Mouse (Mus musculus) CD4-positive, CD25-positive, alpha-beta regulatory T cell, adult 2 months (primary cell): ENCODE data around the gene Chsy1.
A peak's percentile ranks its signal among the peaks of the same experiment; 100 is the strongest.

Experiments
- DNase-seq: peaks from one replicate; pipeline ENCODE4 v3.0.0-alpha.2; 2012; ENCODE audit warnings: low read depth, low spot score

The Chsy1 gene

GRCm38 (mm10) chr7:66176256-66176655 is 66.9 kb downstream of the Chsy1 start:
- DNase-seq: no peak

DNA sequence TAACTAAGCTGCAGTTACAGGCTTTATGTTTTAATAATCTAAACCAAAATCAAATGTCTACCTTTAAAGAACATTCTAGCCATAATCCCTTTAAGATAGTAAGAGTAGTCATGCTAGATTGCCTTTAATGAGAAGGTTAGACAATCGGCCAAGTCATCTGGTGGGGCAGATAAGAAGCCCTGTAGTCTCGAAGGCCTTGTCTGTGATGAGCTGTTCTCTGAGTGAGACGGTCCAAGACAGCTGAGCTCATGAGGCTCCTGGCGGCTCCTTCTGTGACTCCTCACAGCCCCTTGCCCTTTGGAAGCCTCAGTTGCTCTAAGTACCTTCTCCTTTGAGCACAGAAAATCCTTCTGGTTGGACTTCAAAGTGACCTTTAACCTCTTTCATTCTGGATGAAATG is 67.6 kb downstream of the Chsy1 start:
- DNase-seq: no peak

- DNase-seq: no peak
Measured at GRCm38 (mm10) chr7:66178101-66178500, 68.8 kb downstream of the Chsy1 start.

- peak; percentile 47 for DNase-seq
Measured at GRCm38 (mm10) chr7:66179120-66179581, 69.8 kb downstream of the Chsy1 start.

DNA sequence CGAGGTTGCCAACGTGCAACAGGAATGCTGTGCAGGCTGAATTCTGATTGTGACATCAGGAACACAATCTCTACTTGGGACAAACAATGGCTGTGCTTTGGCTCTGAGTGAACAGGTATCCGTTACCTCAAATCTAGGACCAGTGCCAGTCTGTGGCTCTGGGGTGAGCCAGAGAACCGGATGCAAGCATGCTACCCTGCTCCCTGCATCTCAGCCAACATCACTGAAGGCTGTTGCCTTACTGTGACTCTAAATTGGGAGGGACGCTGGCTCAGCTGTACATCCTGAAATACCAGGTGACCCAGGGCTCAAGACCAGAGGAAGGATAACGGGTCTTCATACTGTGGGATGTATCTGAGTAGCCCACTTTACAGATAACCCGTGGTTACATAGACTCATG is 70.4 kb downstream of the Chsy1 start:
- DNase-seq: peak; percentile 51

DNA sequence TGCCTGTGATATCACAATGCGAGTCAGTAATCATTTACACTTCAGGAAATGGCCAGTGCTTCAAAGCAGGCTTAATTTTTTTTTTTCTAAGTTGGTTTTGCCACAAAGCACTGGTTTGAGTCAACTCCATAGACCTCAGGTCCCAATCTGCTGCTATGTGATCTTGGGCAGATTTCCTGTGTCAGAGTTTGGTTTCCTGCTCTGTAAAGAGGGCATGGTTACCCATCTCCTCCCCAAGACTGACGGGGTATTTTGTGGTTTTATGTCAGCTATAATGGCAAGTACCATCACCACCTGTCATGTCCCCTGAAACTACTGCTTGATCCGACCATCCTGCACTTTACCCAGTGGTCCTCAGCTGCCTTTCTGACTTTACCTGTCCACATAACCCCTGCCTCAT is 70.9 kb downstream of the Chsy1 start:
- DNase-seq: peak; percentile 68

- peak; percentile 16 for DNase-seq
Measured at GRCm38 (mm10) chr7:66180711-66181365, 71.5 kb downstream of the Chsy1 start.

GRCm38 (mm10) chr7:66182075-66182715 is 72.9 kb downstream of the Chsy1 start:
- DNase-seq: no peak

DNA sequence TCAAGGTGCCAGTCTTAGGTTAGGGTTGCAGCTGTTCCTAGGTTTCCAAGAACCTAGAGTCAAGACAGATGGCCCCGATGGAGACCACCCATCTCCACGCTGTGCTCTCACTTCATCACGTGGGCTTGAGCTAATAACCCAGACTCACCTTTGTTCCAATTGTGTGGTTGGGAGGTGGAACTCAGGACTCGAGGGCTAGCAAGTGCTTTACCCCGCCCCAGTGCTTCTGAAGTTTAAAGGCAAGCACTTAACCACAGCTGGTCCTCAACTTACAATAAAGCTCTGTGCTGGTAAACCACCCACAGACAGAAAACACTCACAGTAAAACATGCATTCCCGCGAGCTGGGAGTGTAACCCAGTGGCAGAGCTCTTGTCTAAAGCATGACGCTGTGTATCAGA is 74.1 kb downstream of the Chsy1 start:
- peak; percentile 19 for DNase-seq

GRCm38 (mm10) chr7:66184026-66184425 is 74.7 kb downstream of the Chsy1 start:
- DNase-seq: no peak

- peak; percentile 78 for DNase-seq
Measured at GRCm38 (mm10) chr7:66185370-66185769, 76.1 kb downstream of the Chsy1 start.

DNA sequence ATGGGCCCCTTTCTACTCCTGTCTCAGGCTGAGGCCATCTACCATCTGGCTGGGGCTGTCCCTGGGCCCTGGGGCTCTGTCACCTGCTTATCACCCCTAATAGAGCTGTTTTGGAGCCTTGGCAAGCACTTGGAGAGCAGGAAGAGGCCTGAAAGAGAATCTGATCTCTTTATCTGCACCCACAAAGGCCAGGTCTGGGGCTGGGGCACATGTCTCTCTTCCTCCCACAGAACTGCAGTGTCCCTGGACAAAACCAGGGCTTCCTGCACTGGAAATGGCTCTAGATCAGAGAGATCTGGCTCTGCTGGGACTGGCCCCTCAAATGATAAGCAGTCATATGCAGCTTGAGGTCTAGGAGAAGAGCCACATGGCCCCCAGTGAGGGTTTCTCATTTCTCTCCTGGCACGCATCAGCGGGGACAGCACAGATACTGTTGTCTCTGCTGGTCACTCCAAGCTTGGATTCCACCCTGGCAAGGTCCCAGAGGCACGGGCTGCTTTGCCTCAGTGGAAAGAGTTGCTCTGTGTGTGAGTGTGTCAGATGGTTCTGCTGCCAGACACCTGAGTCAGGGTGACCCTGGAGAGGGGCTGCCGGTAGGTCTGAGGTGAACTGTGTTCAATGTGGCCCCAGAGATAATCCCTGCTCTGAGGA is 78.4 kb downstream of the Chsy1 start:
- no peak for DNase-seq

GRCm38 (mm10) chr7:66190385-66190784 is 81.1 kb downstream of the Chsy1 start:
- peak; percentile 46 for DNase-seq

GRCm38 (mm10) chr7:66194511-66194910 is 85.2 kb downstream of the Chsy1 start:
- no peak for DNase-seq

DNA sequence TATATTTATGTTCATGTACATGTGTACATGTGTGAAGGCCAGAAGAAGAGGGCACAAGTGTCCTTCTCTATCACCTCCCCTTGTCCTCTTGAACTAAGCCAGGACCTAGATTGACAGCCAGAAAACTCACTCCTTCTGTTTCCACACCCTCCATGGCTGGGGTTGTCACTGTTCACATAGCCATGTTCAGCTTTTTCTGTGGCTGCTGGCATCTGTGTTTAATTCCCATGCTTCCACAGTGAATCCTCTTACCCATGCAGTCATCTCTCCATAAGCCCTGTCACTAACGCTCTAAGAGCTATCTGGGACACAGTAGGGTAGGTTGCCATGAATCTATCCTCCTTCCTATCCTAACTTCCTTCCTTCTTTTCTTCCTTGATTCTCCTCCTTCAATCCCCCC is 86.6 kb downstream of the Chsy1 start:
- no peak for DNase-seq

DNA sequence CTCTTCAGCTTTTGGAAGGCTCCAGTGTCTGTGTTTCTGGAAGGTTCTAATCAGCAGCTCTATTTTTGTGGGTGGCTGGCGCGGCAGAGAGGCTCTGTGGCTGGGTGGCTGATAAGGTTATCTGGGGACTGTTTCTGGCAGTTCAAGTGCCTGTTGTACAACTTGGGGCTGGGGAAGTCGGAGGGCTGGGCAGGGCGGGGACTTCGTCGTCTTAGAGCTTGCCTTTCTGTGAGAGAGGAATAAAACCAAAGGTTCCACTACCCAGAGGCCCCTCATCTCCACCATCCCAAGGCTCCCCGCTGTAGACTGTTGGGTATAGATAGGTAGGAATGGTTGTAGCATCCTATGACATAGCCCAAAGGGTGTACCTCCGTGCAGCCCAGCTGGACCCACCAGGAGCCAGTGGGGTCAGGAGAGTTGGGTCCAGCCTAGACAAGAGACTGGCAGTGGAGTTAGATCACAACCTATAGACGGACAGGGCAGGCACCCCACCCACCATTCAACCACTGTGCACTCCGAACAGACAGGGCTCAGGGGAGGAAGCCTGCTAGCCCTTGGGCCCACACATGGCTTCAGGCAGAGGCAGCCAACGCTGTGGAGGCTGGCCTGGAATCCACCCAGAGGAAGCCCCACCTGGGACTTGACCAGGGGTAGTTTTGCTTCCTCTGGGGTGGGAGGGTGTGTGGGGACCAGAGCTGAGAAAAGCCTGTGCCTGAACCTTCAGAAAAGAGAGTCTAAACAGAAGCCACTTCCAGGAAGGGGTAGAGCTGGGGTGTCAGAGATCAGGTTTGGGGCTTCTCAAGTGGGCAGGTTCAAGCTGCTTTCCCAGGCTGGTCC is 87.5 kb downstream of the Chsy1 start:
- DNase-seq: peak; percentile 47

- DNase-seq: no peak
Measured at GRCm38 (mm10) chr7:66198416-66198815, 89.1 kb downstream of the Chsy1 start.

GRCm38 (mm10) chr7:66199391-66199831 is 90.1 kb downstream of the Chsy1 start:
- DNase-seq: no peak

- no peak for DNase-seq
Measured at GRCm38 (mm10) chr7:66200383-66200782, 91.1 kb downstream of the Chsy1 start.

DNA sequence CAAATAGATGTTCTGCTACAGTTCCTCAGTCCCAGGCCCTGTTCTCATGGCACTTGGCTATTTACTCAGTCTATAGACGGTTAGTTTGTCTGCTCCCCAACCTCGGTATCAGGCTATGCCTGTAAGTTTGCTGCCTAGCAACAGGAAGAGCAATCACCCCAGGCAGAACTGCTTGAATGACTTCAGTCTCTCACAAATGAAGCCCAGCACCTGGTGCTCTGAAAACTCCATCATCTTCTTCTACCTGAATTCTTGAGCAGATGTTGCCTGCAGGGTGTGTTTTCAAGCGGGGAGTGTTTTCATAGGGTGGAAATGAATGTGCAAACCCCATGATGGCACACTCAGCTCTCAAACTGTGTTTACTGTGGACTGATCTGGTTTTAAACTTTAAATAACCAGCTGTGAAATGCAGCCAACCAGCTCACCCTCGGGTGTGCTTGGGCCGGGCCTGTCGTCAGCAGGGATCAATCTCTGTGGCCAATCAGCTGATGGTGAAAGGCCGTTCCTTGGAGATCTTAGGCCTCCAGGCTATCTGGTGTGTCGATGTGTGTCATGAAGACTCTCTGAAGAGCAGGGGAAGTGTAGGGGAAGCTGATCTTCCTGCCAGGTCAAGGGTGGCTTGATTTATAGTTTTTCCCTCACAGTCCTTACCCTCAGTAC is 91.6 kb downstream of the Chsy1 start:
- no peak for DNase-seq

DNA sequence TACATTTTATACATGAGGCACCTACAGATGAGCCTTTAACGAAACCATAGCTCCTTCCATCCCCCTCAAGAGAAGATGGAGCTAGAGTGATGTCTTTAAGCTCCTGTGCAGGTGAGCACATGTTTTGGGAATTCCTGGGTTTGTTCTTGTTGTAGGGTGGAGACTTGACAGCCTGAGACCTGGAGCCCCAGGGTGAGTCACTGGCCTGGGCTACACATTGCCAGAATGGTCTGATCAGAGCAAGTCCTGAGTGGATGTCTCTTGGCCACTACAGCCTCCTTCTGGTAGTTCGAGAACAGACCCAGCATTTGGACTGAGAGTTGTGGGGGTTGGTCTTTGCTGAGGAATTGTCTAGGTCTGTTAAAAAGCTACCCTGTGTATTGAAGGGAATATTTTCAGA is 92.3 kb downstream of the Chsy1 start:
- no peak for DNase-seq
